Mouse (Mus musculus): ENCODE data around the gene Brms1. TPM values are rescaled to one million over a fixed set of nuclear protein-coding genes. Genes with fewer than 3 reads are reported as not detected.

Gene Brms1
- total and polyA plus RNA-seq, 3 experiments = 14.3 to 18.1 (median 16.9) TPM

- Histone ChIP-seq H3K79me2 (replicated peaks; ENCODE audit: control insufficient read depth, insufficient read depth, low read length) (no peaks in the 10 kb centered on the region), H3K36me3 (ENCODE audit: control insufficient read depth, insufficient read depth, low read length) (no peaks in the 10 kb centered on the region), H3K4me3 (peak within 1 kb of the TSS; percentile 40), H3K4me1 (ENCODE audit: control insufficient read depth, insufficient read depth, low read length) (peaks cover 2% of the 10 kb centered on the region; the same call in 1 of the 2 replicates), H3K27me3 (ENCODE audit: control insufficient read depth, insufficient read depth, low read length) (no peaks in the 10 kb centered on the region), H3K27ac (no peak within 1 kb of the TSS), H3K9ac (ENCODE audit: low read depth, low read length) (peak within 1 kb of the TSS; percentile 58)
- intact Hi-C loops (cut with DNase I) = no loop called here
- WGBS = 5% methylated on average over 46 of the region's 48 CpGs
- peak; percentile 72 to 81 for DNase-seq
- TF ChIP-seq EP300 (IDR thresholded peaks at IDR 0.05; ENCODE audit: insufficient read depth, low read depth, low read length) = no peak
- peak; percentile 32; the same call in 1 of the 2 replicates for TF ChIP-seq POLR2A (IDR thresholded peaks at IDR 0.05; ENCODE audit: insufficient read depth, low read depth, low read length)
Observed at GRCm38 (mm10) chr19:5098363-5099143, 57.4 kb downstream of the Brms1 start, which contains the start of gene Cnih2. Gene Cnih2, minus strand, starts transcription at chr19:5098521.

Other genes with a start within 250 kb of the Brms1 start
- gene Rbm4, start 247.5 kb upstream of the Brms1 start, total RNA-seq (2021) = 10 to 100 TPM; 39.4 to 46.3 TPM
- 39.2 and 63.1 TPM in 2 replicates for gene Rbm4, start 247.5 kb upstream of the Brms1 start, polyA plus RNA-seq (2012; rRNA removed)
- 10 to 100 TPM in 1 of 2 experiments, 1 to 10 TPM in 1; 8.0 to 16.9 TPM for gene Gm21992, start 229.7 kb upstream of the Brms1 start, total RNA-seq (2021)
- gene Gm21992, start 229.7 kb upstream of the Brms1 start, polyA plus RNA-seq (2012; rRNA removed) = 9.3 and 18.4 TPM in 2 replicates
- 10 to 100 TPM; 19.5 to 25.4 TPM for gene Rbm14, start 229.7 kb upstream of the Brms1 start, total RNA-seq (2021)
- gene Rbm14, start 229.7 kb upstream of the Brms1 start, polyA plus RNA-seq (2012; rRNA removed) = 16.2 and 17.2 TPM in 2 replicates
- 10 to 100 TPM; 23.1 to 28.5 TPM for gene Ccs, start 202.0 kb upstream of the Brms1 start, total RNA-seq (2021)
- gene Ccs, start 202.0 kb upstream of the Brms1 start, polyA plus RNA-seq (2012; rRNA removed) = 26.3 and 27.3 TPM in 2 replicates
- gene Ccdc87, start 202.0 kb upstream of the Brms1 start, total RNA-seq (2021) = not detected
- gene Ccdc87, start 202.0 kb upstream of the Brms1 start, polyA plus RNA-seq (2012; rRNA removed) = 0.16 TPM in 1 of 2 replicates, not detected in the other
- 10 to 100 TPM; 66.6 to 80.6 TPM for gene Ctsf, start 186.2 kb upstream of the Brms1 start, total RNA-seq (2021)
- 80.8 and 80.9 TPM in 2 replicates for gene Ctsf, start 186.2 kb upstream of the Brms1 start, polyA plus RNA-seq (2012; rRNA removed)
- under 1 TPM; 0.39 TPM for gene Actn3, start 163.4 kb upstream of the Brms1 start, total RNA-seq (2021)
- gene Actn3, start 163.4 kb upstream of the Brms1 start, polyA plus RNA-seq (2012; rRNA removed) = 0.57 and 0.76 TPM in 2 replicates
- 1 to 10 TPM; 2.3 to 3.0 TPM for gene Zdhhc24, start 162.7 kb upstream of the Brms1 start, total RNA-seq (2021)
- 7.8 and 7.9 TPM in 2 replicates for gene Zdhhc24, start 162.7 kb upstream of the Brms1 start, polyA plus RNA-seq (2012; rRNA removed)
- 1 to 10 TPM; 3.5 to 4.5 TPM for gene Bbs1, start 134.7 kb upstream of the Brms1 start, total RNA-seq (2021)
- gene Bbs1, start 134.7 kb upstream of the Brms1 start, polyA plus RNA-seq (2012; rRNA removed) = 2.3 and 3.9 TPM in 2 replicates
- gene Dpp3, start 113.1 kb upstream of the Brms1 start, total RNA-seq (2021) = 10 to 100 TPM; 12.7 to 16.3 TPM
- 36.1 and 41.0 TPM in 2 replicates for gene Dpp3, start 113.1 kb upstream of the Brms1 start, polyA plus RNA-seq (2012; rRNA removed)
- gene Peli3, start 98.2 kb upstream of the Brms1 start, total RNA-seq (2021) = 1 to 10 TPM; 2.4 to 2.5 TPM
- gene Peli3, start 98.2 kb upstream of the Brms1 start, polyA plus RNA-seq (2012; rRNA removed) = 1.9 and 2.5 TPM in 2 replicates
- gene Mrpl11, start 79.2 kb upstream of the Brms1 start, total RNA-seq (2021) = 10 to 100 TPM; 61.0 to 67.4 TPM
- 45.2 and 48.5 TPM in 2 replicates for gene Mrpl11, start 79.2 kb upstream of the Brms1 start, polyA plus RNA-seq (2012; rRNA removed)
- not detected for gene Npas4, start 51.0 kb upstream of the Brms1 start, total RNA-seq (2021)
- gene Npas4, start 51.0 kb upstream of the Brms1 start, polyA plus RNA-seq (2012; rRNA removed) = 0.41 and 0.62 TPM in 2 replicates
- 10 to 100 TPM; 10.8 to 11.4 TPM for gene Slc29a2, start 17.5 kb upstream of the Brms1 start, total RNA-seq (2021)
- gene Slc29a2, start 17.5 kb upstream of the Brms1 start, polyA plus RNA-seq (2012; rRNA removed) = 35.7 and 42.8 TPM in 2 replicates
- 10 to 100 TPM; 43.2 to 43.8 TPM for gene B4gat1, start 2.5 kb upstream of the Brms1 start, total RNA-seq (2021)
- gene B4gat1, start 2.5 kb upstream of the Brms1 start, polyA plus RNA-seq (2012; rRNA removed) = 43.2 and 48.8 TPM in 2 replicates
- 1 to 10 TPM; 1.3 to 2.3 TPM for gene AC124502.3, start 2.5 kb upstream of the Brms1 start, total RNA-seq (2021)
- gene AC124502.3, start 2.5 kb upstream of the Brms1 start, polyA plus RNA-seq (2012; rRNA removed) = 0.08 and 0.15 TPM in 2 replicates
- gene Rin1, start 9.1 kb downstream of the Brms1 start, total RNA-seq (2021) = 1 to 10 TPM; 1.2 to 1.8 TPM
- 2.1 and 3.0 TPM in 2 replicates for gene Rin1, start 9.1 kb downstream of the Brms1 start, polyA plus RNA-seq (2012; rRNA removed)
- 10 to 100 TPM in 1 of 2 experiments, 1 to 10 TPM in 1; 9.3 to 12.2 TPM for gene Cd248, start 26.7 kb downstream of the Brms1 start, total RNA-seq (2021)
- 18.1 and 20.0 TPM in 2 replicates for gene Cd248, start 26.7 kb downstream of the Brms1 start, polyA plus RNA-seq (2012; rRNA removed)
- 1 to 10 TPM; 2.6 to 2.8 TPM for gene Tmem151a, start 44.2 kb downstream of the Brms1 start, total RNA-seq (2021)
- 1.9 and 3.3 TPM in 2 replicates for gene Tmem151a, start 44.2 kb downstream of the Brms1 start, polyA plus RNA-seq (2012; rRNA removed)
- 100 to 1,000 TPM in 1 of 2 experiments, 10 to 100 TPM in 1; 90.8 to 108 TPM for gene Yif1a, start 47.2 kb downstream of the Brms1 start, total RNA-seq (2021)
- gene Yif1a, start 47.2 kb downstream of the Brms1 start, polyA plus RNA-seq (2012; rRNA removed) = 242 and 247 TPM in 2 replicates
- gene Cnih2, start 57.2 kb downstream of the Brms1 start, total RNA-seq (2021) = not detected
- 0.53 and 0.70 TPM in 2 replicates for gene Cnih2, start 57.2 kb downstream of the Brms1 start, polyA plus RNA-seq (2012; rRNA removed)
- 100 to 1,000 TPM; 173 to 195 TPM for gene Rab1b, start 65.7 kb downstream of the Brms1 start, total RNA-seq (2021)
- 221 and 231 TPM in 2 replicates for gene Rab1b, start 65.7 kb downstream of the Brms1 start, polyA plus RNA-seq (2012; rRNA removed)
- gene Klc2, start 77.2 kb downstream of the Brms1 start, total RNA-seq (2021) = 10 to 100 TPM; 49.0 to 50.6 TPM
- 56.7 and 57.4 TPM in 2 replicates for gene Klc2, start 77.2 kb downstream of the Brms1 start, polyA plus RNA-seq (2012; rRNA removed)
- gene Pacs1, start 231.8 kb downstream of the Brms1 start, total RNA-seq (2021) = 10 to 100 TPM; 20.8 to 21.6 TPM
- gene Pacs1, start 231.8 kb downstream of the Brms1 start, polyA plus RNA-seq (2012; rRNA removed) = 25.7 and 28.5 TPM in 2 replicates

Measured in heart, adult 2 months (tissue).